Mouse (Mus musculus) embryo, embryonic 10.5 days (tissue): ENCODE measurements around the gene Phospho2.
A peak's percentile ranks its signal among the peaks of the same experiment; 100 is the strongest.

ENCODE experiments used
- DNase-seq: peaks from one replicate; pipeline ENCODE4 v3.0.0-alpha.2; 2015; ENCODE audit warnings: low spot score

The Phospho2 gene

DNA sequence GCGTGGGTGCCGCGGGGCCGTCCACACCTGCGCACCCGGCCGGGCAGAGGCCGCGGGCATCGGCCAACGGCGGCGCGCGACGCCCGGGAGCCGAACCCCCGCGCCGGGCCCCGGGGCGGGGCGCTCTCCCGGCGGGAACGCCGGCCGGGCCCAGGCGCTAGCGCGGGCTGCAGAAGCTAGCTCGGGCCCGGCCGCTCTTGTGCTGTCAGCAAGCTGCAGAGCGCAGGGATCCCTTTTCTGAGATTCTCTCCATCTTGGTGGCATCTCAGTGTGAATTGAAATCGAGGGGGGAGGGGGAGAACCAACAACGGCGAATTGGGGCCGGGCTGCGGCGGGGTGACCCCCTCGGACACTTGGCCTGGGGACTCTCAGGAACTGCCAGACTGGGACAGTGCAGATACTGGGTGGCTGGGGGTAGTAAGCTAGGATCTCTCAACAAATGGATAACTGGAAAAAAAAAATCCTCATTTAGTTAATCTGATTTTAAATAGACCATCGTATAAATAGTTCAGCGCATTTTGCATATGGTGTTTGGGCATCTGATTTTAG, 33.8 kb downstream of the Phospho2 start:
- peak; percentile 76 for DNase-seq

- DNase-seq, result no peak
Measured at GRCm38 (mm10) chr2:69825898-69826297, 36.5 kb downstream of the Phospho2 start.

DNA sequence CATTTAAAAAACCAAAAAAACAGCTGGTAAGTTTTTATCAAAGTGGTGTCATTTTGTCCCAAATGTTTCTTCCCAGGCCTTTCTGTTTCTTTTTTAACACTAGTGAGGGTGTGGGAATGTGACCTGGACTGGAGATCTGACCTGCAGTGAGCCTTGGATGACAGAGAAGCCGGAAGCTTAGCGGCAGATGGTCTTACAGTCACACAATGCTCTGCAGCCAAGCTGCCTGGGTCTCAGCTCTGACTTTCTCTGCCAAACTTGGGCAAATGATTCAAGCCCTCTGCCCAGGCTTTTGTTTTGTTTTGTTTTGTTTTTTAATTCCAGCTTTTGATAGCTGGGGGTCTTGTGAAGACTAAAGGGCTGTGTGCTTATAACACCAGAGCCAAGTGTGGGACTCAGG, 37.0 kb downstream of the Phospho2 start:
- DNase-seq, result peak; percentile 40

DNA sequence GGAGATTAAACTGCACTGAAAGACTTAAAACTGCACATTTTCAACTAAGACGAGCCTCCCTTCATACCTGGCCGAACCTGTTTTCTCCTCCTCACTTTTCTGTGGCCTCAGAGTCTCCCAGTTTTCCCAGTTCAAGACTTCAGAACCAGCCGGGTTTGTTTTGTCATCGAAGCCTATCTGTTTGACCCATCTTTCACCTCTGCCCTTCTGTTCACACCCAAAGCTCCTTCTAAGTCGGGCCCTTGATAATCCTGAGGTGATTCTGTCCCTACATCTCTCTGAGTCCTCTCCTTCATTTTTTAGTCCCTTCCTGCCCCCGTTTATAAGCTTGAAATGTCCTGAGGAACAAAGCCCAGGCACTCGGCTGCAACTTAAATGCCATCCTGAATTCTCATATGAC, 38.6 kb downstream of the Phospho2 start:
- DNase-seq, result no peak

GRCm38 (mm10) chr2:69829680-69830079, 40.3 kb downstream of the Phospho2 start:
- DNase-seq, result no peak

- no peak for DNase-seq
Measured at GRCm38 (mm10) chr2:69830116-69830515, 40.7 kb downstream of the Phospho2 start.

GRCm38 (mm10) chr2:69837244-69837967, 48.0 kb downstream of the Phospho2 start:
- DNase-seq, result no peak

GRCm38 (mm10) chr2:69837996-69838395, 48.6 kb downstream of the Phospho2 start:
- DNase-seq, result no peak

- no peak for DNase-seq
Measured at GRCm38 (mm10) chr2:69838707-69839106, 49.3 kb downstream of the Phospho2 start.

- no peak for DNase-seq
Measured at GRCm38 (mm10) chr2:69840261-69840660, 50.8 kb downstream of the Phospho2 start.

- DNase-seq, result peak; percentile 20
Measured at GRCm38 (mm10) chr2:69849215-69849614, 59.8 kb downstream of the Phospho2 start.
